Mouse (Mus musculus) kidney, adult 2 months (tissue): ENCODE measurements around the gene Spata3. TPM values are rescaled to one million over a fixed set of nuclear protein-coding genes. Genes with fewer than 3 reads are reported as not detected.

Source experiments
- DNase-seq: peaks from one replicate; pipeline ENCODE4 v3.0.0; 2021
- H3K27ac ChIP-seq: fragments of 200-500 bp; 2 replicates; pipeline ENCODE4 v1.5.1; 2012; ENCODE audit warnings: low read depth, low read length, control low read depth, inconsistent platforms; ENCODE audit not compliant: insufficient read depth
- H3K27me3 ChIP-seq: fragments of 200-500 bp; replicated peaks from 2 replicates; pipeline ENCODE4 v1.6.1; 2012; ENCODE audit warnings: mild to moderate bottlenecking, moderate library complexity, low read length, inconsistent platforms; ENCODE audit not compliant: control insufficient read depth, insufficient read depth
- H3K36me3 ChIP-seq: fragments of 200-500 bp; 2 replicates; pipeline ENCODE4 v1.6.1; 2012; ENCODE audit warnings: mild to moderate bottlenecking, moderate library complexity, low read length, inconsistent platforms; ENCODE audit not compliant: control insufficient read depth, insufficient read depth
- H3K4me1 ChIP-seq: fragments of 200-500 bp; 2 replicates; pipeline ENCODE4 v1.6.1; 2011; ENCODE audit warnings: low read length; ENCODE audit not compliant: control insufficient read depth, insufficient read depth
- H3K4me3 ChIP-seq: fragments of 200-500 bp; 2 replicates; pipeline ENCODE4 v1.5.1; 2011; ENCODE audit warnings: mild to moderate bottlenecking, low read depth, low read length, control low read depth; ENCODE audit not compliant: insufficient read depth
- CTCF ChIP-seq: fragments of 200-500 bp; conservative IDR thresholded peaks from 2 replicates; pipeline ENCODE4 v1.5.1; 2011; ENCODE audit warnings: low read depth, mild to moderate bottlenecking, control low read depth, low read length, moderate library complexity, mixed read lengths; ENCODE audit not compliant: insufficient read depth, insufficient read length
- POLR2A ChIP-seq: fragments of 200-500 bp; IDR thresholded peaks from one replicate; pipeline ENCODE4 v1.6.1; 2011; ENCODE audit warnings: low read depth, low read length, control low read depth
- WGBS: fragments of 180-500 bp; shearing (Covaris S2); methylation state at CpG from one replicate; pipeline ENCODE4 v1.1.7; 2018; 5-methylcytosine and 5-hydroxymethylcytosine counted together
- polyA plus RNA-seq: library from polyadenylated mRNA; depleted of rRNA; stranded (reverse); fragments of >200 nt; gene quantifications from 2 replicates; pipeline ENCODE4 v1.2.3, GENCODE M21; 2012; rRNA removed

Spata3 gene
- polyA plus RNA-seq, 1 experiment, result 0.39 TPM

DNA sequence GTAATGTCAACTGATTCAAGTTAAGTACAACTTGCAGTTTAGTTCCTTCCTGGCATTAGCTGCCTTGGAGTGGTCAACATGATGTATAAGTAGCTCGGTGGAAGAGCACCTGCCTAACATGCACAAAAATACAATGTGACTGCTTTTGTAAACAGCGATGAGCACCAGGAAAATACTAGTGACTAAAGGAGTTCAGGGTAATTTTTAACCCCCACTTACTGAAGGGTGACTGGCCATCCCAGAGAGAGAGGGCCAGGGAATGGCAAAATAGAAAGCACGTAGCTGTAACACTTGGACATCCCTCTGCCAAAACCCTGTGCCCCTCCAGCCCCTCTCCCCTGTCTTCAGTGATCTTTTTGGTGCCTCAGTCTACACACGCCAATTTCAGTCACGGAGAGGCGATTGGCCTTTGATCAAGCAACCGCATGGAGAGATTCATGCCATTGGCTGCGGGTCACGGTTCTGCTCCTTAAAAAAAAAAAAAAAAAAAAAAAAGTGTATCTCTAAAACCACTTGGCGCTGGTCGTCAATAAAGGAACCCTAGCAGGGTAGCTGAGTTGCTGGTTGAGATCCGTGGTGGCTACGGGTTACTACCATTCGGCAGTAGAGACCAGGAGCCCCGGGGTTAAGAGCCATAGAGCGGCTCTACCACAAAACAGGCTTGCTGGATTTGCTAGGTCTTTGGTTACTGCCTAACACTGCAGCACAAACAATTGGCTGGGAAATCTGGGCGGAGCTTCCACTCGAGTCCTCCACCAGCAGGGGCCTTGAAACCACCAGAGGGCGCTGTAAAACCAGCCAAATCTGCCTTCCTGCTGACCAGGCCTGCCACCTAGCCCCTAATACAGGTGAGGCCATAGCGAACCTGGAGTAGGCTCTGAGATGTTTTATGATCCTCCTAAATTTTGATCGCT, 42.5 kb downstream of the Spata3 start:
- peak overlapping the region; percentile 38 for H3K4me3 ChIP-seq
- peak; percentile 98 for DNase-seq
- no peaks in the 10 kb centered on the region; the same call in 1 of the 2 replicates for H3K4me1 ChIP-seq
- no peaks in the 10 kb centered on the region for H3K36me3 ChIP-seq
- H3K27me3 ChIP-seq, result no peaks in the 10 kb centered on the region
- TF ChIP-seq CTCF (peak; percentile 96), POLR2A (no peak)
- 6% methylated on average over 21 of the region's 21 CpGs for WGBS
- H3K27ac ChIP-seq, result peak overlapping the region; percentile 64; the same call in 1 of the 2 replicates

DNA sequence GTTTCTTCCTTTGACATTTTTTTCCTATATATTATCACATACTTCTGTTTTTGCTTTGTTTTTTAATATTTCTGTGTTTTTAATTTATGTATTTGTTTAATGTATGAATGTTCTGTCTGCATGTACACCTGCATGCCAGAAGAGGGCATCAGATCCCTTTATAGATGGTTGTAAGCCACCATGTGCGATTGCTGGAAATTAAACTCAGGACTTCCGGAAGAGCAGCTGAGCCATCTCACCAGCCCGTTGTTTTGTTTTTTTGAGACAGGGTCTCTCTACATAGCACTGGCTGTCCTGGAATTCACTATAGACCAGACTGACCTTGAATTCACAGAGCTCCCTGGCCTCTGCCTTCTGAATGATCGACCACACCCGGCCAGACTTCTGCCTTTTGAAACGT, 45.9 kb downstream of the Spata3 start:
- TF ChIP-seq CTCF, result 0 out of 2 replicates have a peak, but pooled peaks have one; percentile 12
- TF ChIP-seq POLR2A, result no peak

DNA sequence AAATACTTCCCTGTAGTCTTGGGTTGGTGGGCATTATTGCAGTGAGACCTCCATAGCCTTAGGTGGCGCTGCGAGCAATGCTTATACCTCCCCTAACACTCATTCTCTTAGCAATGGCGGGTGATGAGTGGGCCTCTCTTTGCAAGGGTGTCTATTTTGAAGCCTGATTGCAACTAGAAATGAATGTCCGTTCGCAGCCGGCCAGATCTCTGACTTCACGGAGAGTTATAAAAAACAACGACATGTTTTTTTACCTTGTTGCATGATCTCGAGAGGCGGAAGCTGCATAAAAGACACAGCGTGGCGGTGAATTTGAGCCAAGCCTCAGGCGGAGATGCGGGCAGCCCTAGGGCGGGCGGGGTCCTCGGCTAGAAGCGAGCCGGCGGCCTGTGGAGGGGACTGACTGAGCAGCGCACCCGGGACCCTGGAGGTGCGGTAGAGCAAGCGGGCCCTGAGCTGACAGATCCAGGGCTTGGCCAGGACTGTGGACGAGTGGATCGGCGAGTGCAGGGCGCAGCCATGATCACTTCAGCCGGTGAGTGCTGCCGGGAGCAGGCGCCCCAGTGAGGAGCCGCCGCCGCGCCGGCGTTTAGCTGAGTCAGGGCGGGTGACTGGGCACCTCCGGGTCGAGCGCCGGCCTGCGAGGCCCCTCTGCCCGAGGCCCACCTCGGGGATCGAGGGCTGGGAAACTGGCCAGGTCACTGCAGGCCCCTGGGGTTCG, 47.8 kb downstream of the Spata3 start, which contains the start of gene Psmd1:
Gene Psmd1 (plus strand): TSS at position 117 of the 721 bp plus-strand sequence.
- H3K4me3 ChIP-seq, result peak within 1 kb of the TSS; percentile 94
- under 1% methylated on average over 47 of the region's 47 CpGs for WGBS
- H3K4me1 ChIP-seq, result peaks cover 6% of the 10 kb centered on the region
- DNase-seq, result peak; percentile 94
- H3K36me3 ChIP-seq, result no peaks in the 10 kb centered on the region
- H3K27me3 ChIP-seq, result no peaks in the 10 kb centered on the region
- H3K27ac ChIP-seq, result peak within 1 kb of the TSS; percentile 94
- TF ChIP-seq POLR2A, result peak; percentile 33
- TF ChIP-seq CTCF, result peak; percentile 87

More for the DNA sequence above, 45.9 kb downstream of the Spata3 start:
- no peaks in the 10 kb centered on the region for H3K36me3 ChIP-seq
- peak; percentile 20 for DNase-seq
- H3K27me3 ChIP-seq, result no peaks in the 10 kb centered on the region
- H3K27ac ChIP-seq, result no peak overlapping the region
- H3K4me3 ChIP-seq, result no peak overlapping the region
- 61% methylated on average over 6 of the region's 6 CpGs for WGBS
- H3K4me1 ChIP-seq, result peaks cover 6% of the 10 kb centered on the region

DNA sequence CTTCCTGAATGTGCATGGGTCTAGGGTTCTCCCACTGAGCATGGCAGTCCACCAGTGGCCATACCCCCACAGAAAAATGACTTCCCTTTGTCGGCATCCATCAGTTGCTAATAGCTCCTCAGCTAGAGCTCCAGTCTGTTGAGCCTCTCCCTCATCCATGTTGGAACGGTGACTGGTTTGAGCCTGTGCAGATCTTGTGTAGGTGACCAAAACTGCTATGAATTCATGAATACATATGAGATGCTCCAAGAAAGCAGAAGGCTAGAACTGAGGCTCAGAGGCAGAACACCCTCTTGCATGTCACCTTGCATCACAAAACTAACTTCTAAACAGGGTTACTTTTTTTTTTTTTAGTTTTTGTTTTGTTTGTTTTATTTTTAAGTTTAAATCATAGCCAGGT, 59.9 kb downstream of the Spata3 start:
- H3K27me3 ChIP-seq, result no peaks in the 10 kb centered on the region
- H3K4me3 ChIP-seq, result no peak overlapping the region
- H3K4me1 ChIP-seq, result no peaks in the 10 kb centered on the region
- no peak for TF ChIP-seq CTCF
- TF ChIP-seq POLR2A, result no peak
- 86% methylated on average over 2 of the region's 2 CpGs for WGBS
- no peak for DNase-seq
- peaks cover 7% of the 10 kb centered on the region for H3K36me3 ChIP-seq
- no peak overlapping the region for H3K27ac ChIP-seq

Other genes starting within 250 kb of the Spata3 start
- gene A630001G21Rik, start 238.2 kb upstream of the Spata3 start, polyA plus RNA-seq, result 1.2 and 2.5 TPM in 2 replicates
- 38.1 and 41.8 TPM in 2 replicates for gene Cab39, start 223.4 kb upstream of the Spata3 start, polyA plus RNA-seq
- gene Itm2c, start 122.5 kb upstream of the Spata3 start, polyA plus RNA-seq, result 166 and 198 TPM in 2 replicates
- gene 4933407L21Rik, start 88.3 kb upstream of the Spata3 start, polyA plus RNA-seq, result 0.06 and 0.12 TPM in 2 replicates
- gene Gpr55, start 55.8 kb upstream of the Spata3 start, polyA plus RNA-seq, result 0.03 TPM in 1 of 2 replicates, not detected in the other
- gene 2810459M11Rik, start 29.0 kb downstream of the Spata3 start, polyA plus RNA-seq, result 0.13 and 0.20 TPM in 2 replicates
- gene Psmd1, start 47.6 kb downstream of the Spata3 start, polyA plus RNA-seq, result 61.2 and 64.4 TPM in 2 replicates
- 0.33 and 0.71 TPM in 2 replicates for gene Htr2b, start 95.2 kb downstream of the Spata3 start, polyA plus RNA-seq
- gene Gm21972, start 116.8 kb downstream of the Spata3 start, polyA plus RNA-seq, result not detected in 2 replicates
- gene Armc9, start 138.0 kb downstream of the Spata3 start, polyA plus RNA-seq, result 7.1 and 7.4 TPM in 2 replicates